Mouse (Mus musculus): ENCODE results near the gene Gm20388. TPM values are rescaled to one million over a fixed set of nuclear protein-coding genes. Genes with fewer than 3 reads are reported as not detected.
A peak's percentile ranks its signal among the peaks of the same experiment; 100 is the strongest.
"Not testable (repeated sequence)": the region's sequence is repeated elsewhere in the genome, so short reads cannot be mapped to it uniquely, and the experiment has no call there.

Gm20388 gene
- polyA plus RNA-seq, 1 experiment, result not detected

GRCm38 (mm10) chr8:123280302-123281094 lies 3369.9 kb downstream of the Gm20388 start:
- Histone ChIP-seq H3K4me3 (ENCODE audit: insufficient read depth, low read depth, low read length) (no peak overlapping the region), H3K27ac (ENCODE audit: insufficient read depth, low read depth, low read length) (no peak overlapping the region), H3K4me1 (ENCODE audit: control insufficient read depth, insufficient read depth, low read length) (no peaks in the 10 kb centered on the region)
- 90% methylated on average over 13 of the region's 13 CpGs for WGBS
- TF ChIP-seq POLR2A (IDR thresholded peaks at IDR 0.05; ENCODE audit: insufficient read depth, low read depth, low read length) (no peak), CTCF (IDR thresholded peaks at IDR 0.05; ENCODE audit: insufficient read depth, low read depth, low read length) (no peak)

DNA sequence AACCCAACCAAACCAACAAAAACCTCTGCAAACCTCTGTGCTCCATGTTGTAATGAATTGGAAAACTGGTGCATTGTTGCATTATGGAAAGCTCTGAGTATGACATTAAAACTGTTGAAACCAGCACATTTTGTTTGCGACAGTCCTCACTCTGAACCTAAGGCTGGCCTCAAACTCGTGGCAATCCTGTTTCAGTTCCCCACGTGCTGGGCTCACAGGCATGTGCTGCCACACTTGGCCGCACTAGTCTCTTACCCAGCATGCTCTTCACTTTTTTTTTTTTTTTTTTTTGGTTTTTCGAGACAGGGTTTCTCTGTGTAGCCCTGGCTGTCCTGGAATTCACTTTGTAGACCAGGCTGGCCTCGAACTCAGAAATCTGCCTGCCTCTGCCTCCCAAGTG lies 3372.4 kb downstream of the Gm20388 start:
- H3K4me3 ChIP-seq (ENCODE audit: insufficient read depth, low read depth, low read length); H3K27ac ChIP-seq (ENCODE audit: insufficient read depth, low read depth, low read length); H3K4me1 ChIP-seq (ENCODE audit: control insufficient read depth, insufficient read depth, low read length): not testable (repeated sequence)
- 90% methylated on average over 5 of the region's 6 CpGs for whole genome bisulfite sequencing

- Histone ChIP-seq H3K4me3 (ENCODE audit: insufficient read depth, low read depth, low read length) (no peak overlapping the region), H3K27ac (ENCODE audit: insufficient read depth, low read depth, low read length) (no peak overlapping the region), H3K4me1 (ENCODE audit: control insufficient read depth, insufficient read depth, low read length) (no peaks in the 10 kb centered on the region)
- TF ChIP-seq POLR2A (IDR thresholded peaks at IDR 0.05; ENCODE audit: insufficient read depth, low read depth, low read length) (no peak), CTCF (IDR thresholded peaks at IDR 0.05; ENCODE audit: insufficient read depth, low read depth, low read length) (no peak)
- 92% methylated on average over 7 of the region's 7 CpGs for WGBS
Measured at GRCm38 (mm10) chr8:123283991-123284390, 3373.3 kb downstream of the Gm20388 start.

- 94% methylated on average over 5 of the region's 5 CpGs for WGBS
- Histone ChIP-seq H3K4me3 (ENCODE audit: insufficient read depth, low read depth, low read length) (no peak overlapping the region), H3K27ac (ENCODE audit: insufficient read depth, low read depth, low read length) (no peak overlapping the region), H3K4me1 (ENCODE audit: control insufficient read depth, insufficient read depth, low read length) (no peaks in the 10 kb centered on the region)
- TF ChIP-seq CTCF (IDR thresholded peaks at IDR 0.05; ENCODE audit: insufficient read depth, low read depth, low read length), result no peak
- TF ChIP-seq POLR2A (IDR thresholded peaks at IDR 0.05; ENCODE audit: insufficient read depth, low read depth, low read length), result no peak
Measured at GRCm38 (mm10) chr8:123284493-123284892, 3373.9 kb downstream of the Gm20388 start.

GRCm38 (mm10) chr8:123287362-123287761 lies 3376.7 kb downstream of the Gm20388 start:
- no peaks in the 10 kb centered on the region for H3K4me1 ChIP-seq (ENCODE audit: control insufficient read depth, insufficient read depth, low read length)
- no peak overlapping the region for H3K4me3 ChIP-seq (ENCODE audit: insufficient read depth, low read depth, low read length)
- no peak overlapping the region for H3K27ac ChIP-seq (ENCODE audit: insufficient read depth, low read depth, low read length)
- WGBS, result 93% methylated on average over 17 of the region's 17 CpGs
- TF ChIP-seq POLR2A (IDR thresholded peaks at IDR 0.05; ENCODE audit: insufficient read depth, low read depth, low read length) (no peak), CTCF (IDR thresholded peaks at IDR 0.05; ENCODE audit: insufficient read depth, low read depth, low read length) (no peak)

- H3K4me3 ChIP-seq (ENCODE audit: insufficient read depth, low read depth, low read length), result no peak overlapping the region
- H3K4me1 ChIP-seq (ENCODE audit: control insufficient read depth, insufficient read depth, low read length), result no peaks in the 10 kb centered on the region
- no peak overlapping the region for H3K27ac ChIP-seq (ENCODE audit: insufficient read depth, low read depth, low read length)
- TF ChIP-seq POLR2A (IDR thresholded peaks at IDR 0.05; ENCODE audit: insufficient read depth, low read depth, low read length) (no peak), CTCF (IDR thresholded peaks at IDR 0.05; ENCODE audit: insufficient read depth, low read depth, low read length) (peak; percentile 11; the same call in 1 of the 2 replicates)
- 61% methylated on average over 4 of the region's 4 CpGs for WGBS
Measured at GRCm38 (mm10) chr8:123290166-123290565, 3379.5 kb downstream of the Gm20388 start.

GRCm38 (mm10) chr8:123290679-123291078 lies 3380.0 kb downstream of the Gm20388 start:
- no peak for TF ChIP-seq POLR2A (IDR thresholded peaks at IDR 0.05; ENCODE audit: insufficient read depth, low read depth, low read length)
- no peak for TF ChIP-seq CTCF (IDR thresholded peaks at IDR 0.05; ENCODE audit: insufficient read depth, low read depth, low read length)
- H3K27ac ChIP-seq (ENCODE audit: insufficient read depth, low read depth, low read length), result no peak overlapping the region
- H3K4me1 ChIP-seq (ENCODE audit: control insufficient read depth, insufficient read depth, low read length), result no peaks in the 10 kb centered on the region
- H3K4me3 ChIP-seq (ENCODE audit: insufficient read depth, low read depth, low read length), result no peak overlapping the region
- 92% methylated on average over 8 of the region's 8 CpGs for WGBS

DNA sequence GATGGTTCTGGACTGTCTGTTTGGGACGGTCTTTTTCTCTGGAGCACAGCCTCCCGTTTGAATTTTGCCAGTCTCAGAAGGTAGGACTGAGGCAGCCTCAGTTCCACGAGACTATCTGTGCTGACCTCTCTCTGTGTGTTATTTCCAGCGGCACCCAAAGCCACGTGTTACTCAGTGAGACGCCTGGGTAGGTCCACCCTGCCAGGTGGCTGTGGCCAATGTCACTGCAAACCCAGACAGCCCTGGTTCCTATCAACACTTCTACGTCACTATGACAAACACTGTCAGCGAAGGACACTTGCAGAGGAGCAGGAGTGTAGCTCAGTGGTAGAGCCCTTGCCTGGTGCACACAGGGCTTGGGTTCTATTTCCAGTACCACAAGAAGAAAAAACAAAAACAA lies 3381.1 kb downstream of the Gm20388 start:
- no peak overlapping the region for H3K27ac ChIP-seq (ENCODE audit: insufficient read depth, low read depth, low read length)
- WGBS, result 91% methylated on average over 8 of the region's 8 CpGs
- H3K4me3 ChIP-seq (ENCODE audit: insufficient read depth, low read depth, low read length), result no peak overlapping the region
- TF ChIP-seq CTCF (IDR thresholded peaks at IDR 0.05; ENCODE audit: insufficient read depth, low read depth, low read length) (no peak), POLR2A (IDR thresholded peaks at IDR 0.05; ENCODE audit: insufficient read depth, low read depth, low read length) (no peak)
- H3K4me1 ChIP-seq (ENCODE audit: control insufficient read depth, insufficient read depth, low read length), result no peaks in the 10 kb centered on the region

DNA sequence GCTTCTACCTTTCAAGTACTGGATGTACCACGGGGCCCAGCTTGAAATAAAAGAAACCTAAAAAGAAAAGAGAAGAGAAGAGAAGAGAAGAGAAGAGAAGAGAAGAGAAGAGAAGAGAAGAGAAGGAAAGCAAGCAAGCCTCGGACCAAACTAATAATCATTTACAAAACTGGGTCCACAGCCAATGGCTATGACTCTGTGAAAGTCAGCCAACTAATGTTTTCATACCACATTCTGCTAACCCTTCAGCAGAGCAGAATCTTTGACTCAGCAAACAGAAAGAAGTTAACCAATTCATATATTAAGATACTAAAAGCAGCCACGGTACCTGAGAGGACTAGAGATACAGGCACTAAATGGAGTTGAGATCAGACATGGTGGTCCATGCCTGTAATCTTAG lies 3381.6 kb downstream of the Gm20388 start:
- TF ChIP-seq CTCF (IDR thresholded peaks at IDR 0.05; ENCODE audit: insufficient read depth, low read depth, low read length) (no peak), POLR2A (IDR thresholded peaks at IDR 0.05; ENCODE audit: insufficient read depth, low read depth, low read length) (no peak)
- no peak overlapping the region for H3K27ac ChIP-seq (ENCODE audit: insufficient read depth, low read depth, low read length)
- H3K4me1 ChIP-seq (ENCODE audit: control insufficient read depth, insufficient read depth, low read length), result no peaks in the 10 kb centered on the region
- H3K4me3 ChIP-seq (ENCODE audit: insufficient read depth, low read depth, low read length), result no peak overlapping the region
- WGBS, result 95% methylated on average over 3 of the region's 3 CpGs

Measured in olfactory bulb, adult 2 months (tissue).